18 mouse cellular contexts compared by ENCODE assay signal in the genomic region with DNA sequence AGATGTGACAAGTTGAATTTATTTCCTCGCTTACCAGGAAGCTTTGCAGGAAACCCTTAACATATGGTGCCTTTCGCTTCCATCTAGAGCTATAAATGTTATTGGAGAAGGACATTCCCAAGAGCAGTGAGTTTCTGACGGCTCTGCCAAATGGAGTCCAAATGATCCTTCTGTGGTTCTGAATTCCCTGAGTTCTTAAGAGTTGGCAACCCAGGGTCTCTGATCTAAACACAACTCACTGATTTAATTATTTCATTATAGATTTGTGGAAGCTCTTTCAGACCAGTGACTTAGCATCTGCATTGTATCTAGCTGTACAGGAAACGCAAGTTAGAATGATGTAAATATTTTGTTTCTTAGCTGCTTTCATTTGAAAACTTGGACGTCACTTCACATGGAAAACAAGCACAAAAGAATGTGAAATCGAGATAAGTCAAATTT.
A peak's percentile ranks its signal among the peaks of the same experiment; 100 is the strongest.
DNase-seq lines count a peak whose midpoint lies in the region; ATAC-seq and TF ChIP-seq lines count a peak whose summit lies in the region.
"Had no signal": no experiment of that assay in that cellular context is flagged by ENCODE, and none has a peak within 500 bp of the region (broad histone marks: within the 10 kb centered on the region; RNA-seq: fewer than 3 reads in every experiment).

No protein-coding gene starts in this region.

- H3K9me3 ChIP-seq in kidney, embryonic 16.5 days (ENCODE audit: low read length), result no peaks in the 10 kb centered on the region
- H3K9me3 ChIP-seq in hindbrain, embryonic 11.5 days (ENCODE audit: control insufficient read depth, low read length), result no peaks in the 10 kb centered on the region
- H3K9me3 ChIP-seq: heart, embryonic 15.5 days; hindbrain, embryonic 12.5 days had no signal

- H3K27me3 ChIP-seq in kidney, embryonic 16.5 days (ENCODE audit: insufficient read depth, low read length), result no peaks in the 10 kb centered on the region
- no peaks in the 10 kb centered on the region for H3K27me3 ChIP-seq in kidney, adult 2 months (replicated peaks; ENCODE audit: control insufficient read depth, insufficient read depth, low read length)
- no peaks in the 10 kb centered on the region for H3K27me3 ChIP-seq in hindbrain, embryonic 11.5 days (ENCODE audit: control insufficient read depth, insufficient read depth, low read length)
- H3K27me3 ChIP-seq: heart, embryonic 15.5 days; hindbrain, embryonic 12.5 days had no signal

- H3K9ac ChIP-seq in kidney, embryonic 16.5 days (replicated peaks; ENCODE audit: low read length), result no peak overlapping the region
- no peak overlapping the region for H3K9ac ChIP-seq in hindbrain, embryonic 11.5 days (ENCODE audit: low read depth, low read length)
- H3K9ac ChIP-seq: forebrain, postnatal 0 days; heart, embryonic 15.5 days; hindbrain, embryonic 12.5 days had no signal

- no peak for TF ChIP-seq CTCF in kidney, adult 2 months (conservative IDR thresholded peaks at IDR 0.05; ENCODE audit: insufficient read depth, insufficient read length, low read depth, low read length)

- WGBS in kidney, embryonic 16.5 days, result 49% methylated on average over 6 of the region's 6 CpGs
- 60% methylated on average over 6 of the region's 6 CpGs for WGBS in kidney, adult 2 months
- 79% methylated on average over 6 of the region's 6 CpGs for WGBS in hindbrain, embryonic 11.5 days

- TF ChIP-seq POLR2A in kidney, adult 2 months (IDR thresholded peaks at IDR 0.05; ENCODE audit: low read depth, low read length), result no peak

- no peak overlapping the region for H3K4me3 ChIP-seq in kidney, embryonic 16.5 days (ENCODE audit: low read length)
- H3K4me3 ChIP-seq in kidney, adult 2 months (ENCODE audit: insufficient read depth, low read depth, low read length), result no peak overlapping the region
- no peak overlapping the region for H3K4me3 ChIP-seq in hindbrain, embryonic 11.5 days (ENCODE audit: low read depth, low read length)
- H3K4me3 ChIP-seq: heart, embryonic 15.5 days; hindbrain, embryonic 12.5 days had no signal

- peak; percentile 20 for DNase-seq in embryo, embryonic 10 days (ENCODE audit: low spot score)
- no peak for DNase-seq in embryo, embryonic 9.5 days (ENCODE audit: extremely low spot score)
- DNase-seq in kidney, adult 2 months, result no peak
- DNase-seq in right cerebral cortex, adult 18-20 months, result peak; percentile 7
- DNase-seq in right cerebral cortex, postnatal 25 days, result no peak
- peak; percentile 46 for DNase-seq in telencephalon, adult 2 months (ENCODE audit: low read depth, low spot score)
- DNase-seq in hindbrain, embryonic 11.5 days (ENCODE audit: low spot score), result no peak
- DNase-seq: adrenal gland, postnatal 36 days; cerebellum, adult 11 months; forebrain, postnatal 0 days; kidney, adult 18-20 months; thymus, postnatal 36 days had no signal

- no peaks in the 10 kb centered on the region for H3K36me3 ChIP-seq in kidney, embryonic 16.5 days (ENCODE audit: insufficient read depth, low read length)
- H3K36me3 ChIP-seq in kidney, adult 2 months (ENCODE audit: control insufficient read depth, insufficient read depth, low read length), result no peaks in the 10 kb centered on the region
- H3K36me3 ChIP-seq in hindbrain, embryonic 11.5 days (ENCODE audit: control insufficient read depth, insufficient read depth, low read length), result no peaks in the 10 kb centered on the region
- H3K36me3 ChIP-seq: heart, embryonic 15.5 days; hindbrain, embryonic 12.5 days had no signal

- ATAC-seq in kidney, embryonic 16.5 days (ENCODE audit: low FRiP score, low TSS enrichment), result no peak
- ATAC-seq in hindbrain, embryonic 11.5 days (ENCODE audit: low FRiP score), result no peak
- ATAC-seq: activated CD4-positive, CD25-positive, alpha-beta regulatory T cell, adult 4 months; forebrain, postnatal 0 days had no signal

- no peaks in the 10 kb centered on the region for H3K4me1 ChIP-seq in kidney, embryonic 16.5 days (ENCODE audit: insufficient read depth, low read length)
- no peaks in the 10 kb centered on the region for H3K4me1 ChIP-seq in kidney, adult 2 months (ENCODE audit: control insufficient read depth, insufficient read depth, low read length)
- H3K4me1 ChIP-seq in hindbrain, embryonic 11.5 days (replicated peaks; ENCODE audit: control insufficient read depth, insufficient read depth, low read length), result no peaks in the 10 kb centered on the region
- H3K4me1 ChIP-seq: heart, embryonic 15.5 days; hindbrain, embryonic 12.5 days had no signal

- no peak overlapping the region for H3K4me2 ChIP-seq in kidney, embryonic 16.5 days (replicated peaks; ENCODE audit: low read depth, low read length)
- no peak overlapping the region for H3K4me2 ChIP-seq in hindbrain, embryonic 11.5 days (replicated peaks; ENCODE audit: low read depth, low read length)
- H3K4me2 ChIP-seq: heart, embryonic 15.5 days; hindbrain, embryonic 12.5 days; liver, embryonic 11.5 days; midbrain, embryonic 11.5 days had no signal

- H3K27ac ChIP-seq in kidney, embryonic 16.5 days (ENCODE audit: low read length), result peak overlapping the region; percentile 57; the same call in 1 of the 2 replicates
- no peak overlapping the region for H3K27ac ChIP-seq in kidney, adult 2 months (ENCODE audit: insufficient read depth, low read depth, low read length)
- no peak overlapping the region for H3K27ac ChIP-seq in hindbrain, embryonic 11.5 days (ENCODE audit: low read depth, low read length)
- H3K27ac ChIP-seq: heart, embryonic 15.5 days; hindbrain, embryonic 12.5 days had no signal

Comparison
In these comparisons a context has a peak if more than half of its experiments do, and no peak if none do; other contexts are left out.
1. DNase-seq: peak in embryo, embryonic 10 days (single experiment), right cerebral cortex, adult 18-20 months (single experiment) and telencephalon, adult 2 months (single experiment); none in embryo, embryonic 9.5 days (single experiment), kidney, adult 2 months (single experiment), right cerebral cortex, postnatal 25 days (single experiment) and hindbrain, embryonic 11.5 days (single experiment).